Mouse (Mus musculus) bone marrow, adult 2 months (tissue): ENCODE measurements around the gene Gm2174.

Experiments used
- CTCF ChIP-seq: fragments of 200-500 bp; IDR thresholded peaks from 2 replicates; pipeline ENCODE4 v1.5.1; 2011; ENCODE audit warnings: low read length, control low read depth; ENCODE audit not compliant: control insufficient read depth, insufficient read depth
- POLR2A ChIP-seq: fragments of 200-500 bp; IDR thresholded peaks from 2 replicates; pipeline ENCODE4 v1.6.1; 2011; ENCODE audit warnings: low read depth, mild to moderate bottlenecking, control low read depth, low read length, borderline replicate concordance; ENCODE audit not compliant: control insufficient read depth

DNA sequence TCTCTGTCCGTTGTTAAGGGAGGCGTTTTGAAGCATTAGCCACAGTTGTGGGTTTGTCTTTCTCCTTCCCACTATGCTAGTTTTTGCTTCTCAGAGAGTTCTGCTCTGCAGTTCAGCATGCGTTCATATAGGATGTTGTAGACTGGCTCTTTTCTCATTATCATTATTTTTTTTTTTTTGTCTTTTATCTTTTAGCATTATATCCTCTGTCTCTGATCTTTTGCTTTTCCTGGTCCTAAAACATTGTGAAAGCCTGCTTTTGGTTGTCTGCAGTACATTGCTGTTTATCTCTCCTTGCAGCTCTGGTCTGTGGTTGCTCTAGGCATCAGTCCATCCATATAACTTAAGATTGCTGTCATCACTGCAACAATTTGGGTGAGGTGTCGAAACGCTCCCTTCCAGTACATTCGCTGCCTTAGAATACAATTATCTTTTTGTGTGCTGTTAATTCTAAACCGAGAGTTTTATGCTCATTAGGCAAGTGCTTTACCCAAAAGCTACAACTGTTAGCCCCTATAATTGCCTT is 11.9 kb upstream of the Gm2174 start:
- TF ChIP-seq POLR2A (no peak), CTCF (no peak)
